Mouse (Mus musculus) layer of hippocampus, adult 8-10 months (tissue): ENCODE measurements around the gene Lrrc8a. TPM values are rescaled to one million over a fixed set of nuclear protein-coding genes. Genes with fewer than 3 reads are reported as not detected.

Source experiments
- DNase-seq, 2 experiments: peaks; one replicate each; pipeline ENCODE4 v3.0.0; 2022; ENCODE audit warnings: low spot score in 2 of 2
- total RNA-seq, 4 experiments: library from RNA; stranded (reverse); gene quantifications; 2 replicates each; pipeline ENCODE4 v1.2.4; 2022

Gene Lrrc8a
- total RNA-seq, 4 experiments from 2014 or later: 54.5 to 70.6 (median 60.3) TPM

- DNase-seq: no peak
Observed at GRCm38 (mm10) chr2:30261064-30261736, 23.7 kb downstream of the Lrrc8a start.

GRCm38 (mm10) chr2:30261921-30262839 lies 24.7 kb downstream of the Lrrc8a start:
- no peak for DNase-seq

GRCm38 (mm10) chr2:30262840-30263441 lies 25.4 kb downstream of the Lrrc8a start:
- DNase-seq: peak; percentile 57 to 62

- no peak for DNase-seq
Observed at GRCm38 (mm10) chr2:30263811-30264210, 26.3 kb downstream of the Lrrc8a start.

- no peak for DNase-seq
Observed at GRCm38 (mm10) chr2:30264671-30265519, 27.4 kb downstream of the Lrrc8a start.

GRCm38 (mm10) chr2:30265767-30266253 lies 28.3 kb downstream of the Lrrc8a start, which contains the start of gene Phyhd1:
Gene Phyhd1, plus strand, starts transcription at chr2:30266203.
- peak; percentile 66 to 77 for DNase-seq

GRCm38 (mm10) chr2:30266392-30266941 lies 29.0 kb downstream of the Lrrc8a start:
- DNase-seq: no peak

GRCm38 (mm10) chr2:30267466-30267865 lies 30.0 kb downstream of the Lrrc8a start:
- no peak for DNase-seq

GRCm38 (mm10) chr2:30268371-30268770 lies 30.9 kb downstream of the Lrrc8a start:
- DNase-seq: no peak

GRCm38 (mm10) chr2:30269241-30269990 lies 31.9 kb downstream of the Lrrc8a start:
- DNase-seq: no peak

GRCm38 (mm10) chr2:30270134-30270533 lies 32.6 kb downstream of the Lrrc8a start:
- DNase-seq: peak; percentile 63 to 69

GRCm38 (mm10) chr2:30280743-30281142 lies 43.2 kb downstream of the Lrrc8a start, which contains the start of gene Gm28038:
Gene Gm28038, plus strand, starts transcription at chr2:30281043.
- DNase-seq: no peak

- DNase-seq: no peak
Observed at GRCm38 (mm10) chr2:30281651-30282050, 44.1 kb downstream of the Lrrc8a start.

GRCm38 (mm10) chr2:30283193-30283592 lies 45.7 kb downstream of the Lrrc8a start:
- no peak for DNase-seq

GRCm38 (mm10) chr2:30285004-30285403 lies 47.5 kb downstream of the Lrrc8a start:
- no peak for DNase-seq

GRCm38 (mm10) chr2:30285416-30286181 lies 48.1 kb downstream of the Lrrc8a start:
- DNase-seq: peak in 1 of 2 experiments; percentile 23

GRCm38 (mm10) chr2:30286192-30287026 lies 48.9 kb downstream of the Lrrc8a start, which contains the start of the genes Dolk and Nup188:
Gene Dolk, minus strand, starts transcription at chr2:30286334.
Gene Nup188, plus strand, starts transcription at chr2:30286397.
- peak; percentile 85 to 94 for DNase-seq

GRCm38 (mm10) chr2:30287027-30287373 lies 49.5 kb downstream of the Lrrc8a start:
- DNase-seq: no peak
